ENCODE assay signal across 8 mouse cellular contexts in the genomic region with DNA sequence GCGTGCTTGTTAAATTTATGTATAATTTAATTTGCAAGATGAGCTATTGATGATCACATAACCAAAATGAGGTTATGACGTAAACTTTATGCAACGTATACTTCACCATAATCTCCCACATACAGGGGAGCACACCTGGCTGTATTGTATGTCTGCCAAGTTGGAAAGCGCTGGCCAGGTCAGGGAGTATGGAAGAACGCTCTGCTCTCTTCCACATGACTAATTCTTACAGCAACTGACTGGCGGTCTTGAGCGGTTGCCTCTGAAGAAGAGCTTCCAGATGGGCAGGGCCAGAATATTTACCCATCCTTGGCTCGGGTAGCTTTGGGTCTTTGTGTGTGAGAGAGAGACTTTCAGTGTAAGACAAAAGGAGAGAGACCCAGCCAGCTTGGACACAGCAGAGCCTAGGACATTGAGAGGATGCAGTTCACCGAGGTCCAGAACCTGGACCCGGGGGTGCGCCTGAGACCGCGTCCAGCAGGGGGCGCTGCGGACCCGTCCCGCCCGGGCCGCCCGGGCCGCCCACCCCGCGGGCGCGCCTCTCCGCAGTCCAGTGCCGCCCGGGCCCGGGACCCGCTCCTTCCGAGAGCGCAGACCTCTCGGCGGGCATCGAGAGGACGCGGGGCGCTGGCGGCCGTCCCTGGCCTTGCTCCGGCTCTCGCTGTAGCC. TPM values are rescaled to one million over a fixed set of nuclear protein-coding genes. Genes with fewer than 3 reads are reported as not detected.
DNase-seq lines count a peak whose midpoint lies in the region; ATAC-seq and TF ChIP-seq lines count a peak whose summit lies in the region.

A gene (plus strand): TSS at position 543 of the 669 bp plus-strand sequence.

- 12% methylated on average over 34 of the region's 42 CpGs for WGBS in hindbrain, embryonic 13.5 days

- H3K27me3 ChIP-seq in MEL (ENCODE audit: control insufficient read depth in 1 of 2, insufficient read depth in 2 of 2, low read length in 2 of 2) = no peaks in the 10 kb centered on the region
- H3K27me3 ChIP-seq in hindbrain, embryonic 13.5 days = peaks cover 57% of the 10 kb centered on the region

- no peak for TF ChIP-seq RAD21 in MEL (IDR thresholded peaks at IDR 0.05; ENCODE audit: low read depth, low read length)

- no peak for TF ChIP-seq POLR2A in MEL (IDR thresholded peaks at IDR 0.05; ENCODE audit: control insufficient read depth in 1 of 2, insufficient read depth in 1 of 2, low read depth in 1 of 2, low read length in 2 of 2, poor library complexity in 1 of 2)

- no peak within 1 kb of the TSS for H3K9ac ChIP-seq in MEL (ENCODE audit: control insufficient read depth, low read depth, low read length, poor library complexity, severe bottlenecking)
- H3K9ac ChIP-seq in hindbrain, embryonic 13.5 days = peak within 1 kb of the TSS; percentile 85

- no peaks in the 10 kb centered on the region for H3K79me2 ChIP-seq in MEL (ENCODE audit: control insufficient read depth, insufficient read depth, low read length, poor library complexity)

- ATAC-seq in hindbrain, embryonic 13.5 days (ENCODE audit: low FRiP score) = peak; percentile 86

- no peak within 1 kb of the TSS for H3K27ac ChIP-seq in MEL (ENCODE audit: control insufficient read depth, low read depth, low read length)
- H3K27ac ChIP-seq in hindbrain, embryonic 13.5 days = peak within 1 kb of the TSS; percentile 48; the same call in 1 of the 2 replicates

- H3K4me1 ChIP-seq in MEL (ENCODE audit: control insufficient read depth in 1 of 2, insufficient read depth in 2 of 2, low read length in 2 of 2) = no peaks in the 10 kb centered on the region
- peaks cover 24% of the 10 kb centered on the region for H3K4me1 ChIP-seq in hindbrain, embryonic 13.5 days (replicated peaks)

- DNase-seq in MEL (ENCODE audit: low read depth, low spot score) = no peak
- DNase-seq in cerebellum, postnatal 10 days = peak; percentile 91 to 93
- peak; percentile 80 for DNase-seq in gastrocnemius, adult 18-20 months (ENCODE audit: low spot score)
- DNase-seq in layer of hippocampus, postnatal 36 days = peak; percentile 56 to 66
- peak; percentile 89 to 91 for DNase-seq in lung, postnatal 4 days
- peak; percentile 42 for DNase-seq in right cerebral cortex, adult 18-20 months
- peak; percentile 63 to 75 for DNase-seq in urinary bladder, adult 18-20 months (ENCODE audit: low spot score in 2 of 2)

- peak within 1 kb of the TSS; percentile 91 for H3K4me2 ChIP-seq in hindbrain, embryonic 13.5 days

- H3K9me3 ChIP-seq in MEL (replicated peaks; ENCODE audit: insufficient read depth, low read length) = no peaks in the 10 kb centered on the region
- H3K9me3 ChIP-seq in hindbrain, embryonic 13.5 days = no peaks in the 10 kb centered on the region

- H3K36me3 ChIP-seq in MEL (ENCODE audit: control insufficient read depth in 1 of 2, insufficient read depth in 2 of 2, low read length in 2 of 2) = no peaks in the 10 kb centered on the region
- no peaks in the 10 kb centered on the region for H3K36me3 ChIP-seq in hindbrain, embryonic 13.5 days

- no peak for TF ChIP-seq EP300 in MEL (IDR thresholded peaks at IDR 0.05; ENCODE audit: low read depth in 1 of 2, low read length in 2 of 2)

- no peak within 1 kb of the TSS for H3K4me3 ChIP-seq in MEL (ENCODE audit: control insufficient read depth in 1 of 2, insufficient read depth in 1 of 2, low read depth in 2 of 2, low read length in 2 of 2)
- peak within 1 kb of the TSS; percentile 68 for H3K4me3 ChIP-seq in hindbrain, embryonic 13.5 days

- peak in 2 of 3 experiments; percentile 8 to 40; a peak in 3 of 6 replicates for TF ChIP-seq CTCF in MEL (IDR thresholded peaks at IDR 0.05 in 2 of 3, conservative IDR thresholded peaks at IDR 0.05 in 1 of 3; ENCODE audit: control insufficient read depth in 1 of 3, insufficient read depth in 1 of 3, low read depth in 2 of 3, low read length in 3 of 3, poor library complexity in 1 of 3, severe bottlenecking in 1 of 3)

TF ChIP-seq in MEL, 35 proteins besides CTCF, POLR2A, EP300 and RAD21:
- TF ChIP-seq HCFC1 (IDR thresholded peaks at IDR 0.05; ENCODE audit: low read depth, low read length) (no peak), SMC3 (IDR thresholded peaks at IDR 0.05; ENCODE audit: low read depth, low read length) (no peak)

RNA-seq across cellular contexts. Expression of the gene that starts here (rescaled TPM):
- 0.19 and 0.39 TPM in 2 replicates for total RNA-seq in MEL (2012; rRNA removed)
- polyA plus RNA-seq in MEL (2012; ENCODE audit: insufficient read depth in 1 of 2, insufficient read length in 2 of 2, low read depth in 1 of 2, low replicate concordance in 2 of 2, missing spikeins in 1 of 2) = under 1 TPM in 1 of 2 experiments, not detected in 1; 0.21 TPM
- 1 to 10 TPM; 3.3 to 5.2 TPM for total RNA-seq in gastrocnemius, adult 18-20 months (2021)
- polyA plus RNA-seq in hindbrain, embryonic 13.5 days (2015; fragmentation: Nextera tagmentation; extraction: Ambion mirVana) = 1.8 and 2.0 TPM in 2 replicates
- 1 to 10 TPM; 2.9 to 5.4 TPM for total RNA-seq in layer of hippocampus, postnatal 36 days (2021)
